Mouse (Mus musculus): Measurements from ENCODE around the gene Rbms3. TPM values are rescaled to one million over a fixed set of nuclear protein-coding genes. Genes with fewer than 3 reads are reported as not detected.
A peak's percentile ranks its signal among the peaks of the same experiment; 100 is the strongest.

Rbms3 gene
- total RNA-seq, 2 experiments from 2014 or later: 66.4 to 73.5 TPM

DNA sequence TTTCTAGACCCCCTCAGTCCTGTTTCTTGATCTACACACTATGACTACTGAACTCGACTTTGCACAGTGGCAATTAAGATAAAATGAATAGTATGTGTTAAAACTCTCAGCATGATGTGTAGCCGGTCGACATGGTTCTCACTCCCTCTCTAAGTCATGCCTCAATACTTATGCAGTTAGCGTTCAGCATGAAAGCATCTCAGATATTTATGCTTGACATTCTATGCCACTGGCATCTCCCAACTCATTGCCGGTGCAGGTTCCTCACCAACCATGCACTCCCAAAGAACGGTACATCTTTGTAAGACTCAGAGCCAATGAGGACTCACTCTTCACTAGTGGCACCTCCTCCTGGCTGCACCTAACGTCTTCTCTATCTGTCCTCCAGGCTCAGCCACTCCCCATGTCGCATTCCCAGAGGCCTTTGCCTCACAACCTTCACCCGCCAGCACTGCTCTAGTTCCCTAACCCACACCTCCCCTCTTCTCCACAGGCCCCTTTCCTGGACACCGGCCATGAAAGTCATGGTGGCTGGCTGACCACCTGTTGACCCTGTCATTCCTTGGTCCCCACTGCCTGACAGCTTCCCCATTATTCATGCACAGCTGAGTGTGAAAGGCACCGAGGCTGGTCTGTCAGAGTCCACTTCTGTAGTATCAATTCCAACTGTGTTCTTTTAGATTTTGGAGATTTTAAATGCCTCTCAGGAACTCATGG is 561.9 kb downstream of the Rbms3 start:
- DNase-seq (ENCODE audit: low spot score in 2 of 2): peak in 1 of 2 experiments; percentile 62

DNA sequence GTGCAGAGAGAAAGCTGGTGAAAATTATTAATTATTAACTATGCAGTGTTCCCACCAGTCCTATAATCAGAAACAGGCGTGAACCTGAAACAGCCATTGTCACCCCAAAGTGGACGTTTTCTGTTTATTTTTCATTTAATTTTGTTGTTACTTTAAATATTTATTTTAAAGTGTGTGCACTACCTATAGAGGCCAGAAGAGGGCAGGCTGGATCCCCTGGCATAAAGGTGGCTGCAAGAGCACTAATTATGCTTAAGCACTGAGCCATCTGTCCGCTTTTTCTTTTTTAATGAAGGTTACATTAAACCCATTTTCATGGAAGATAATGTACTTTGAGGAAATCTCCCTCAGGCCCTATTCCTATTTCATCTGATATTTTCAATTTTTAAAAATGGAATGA is 563.2 kb downstream of the Rbms3 start:
- no peak for DNase-seq (ENCODE audit: low spot score in 2 of 2)

DNA sequence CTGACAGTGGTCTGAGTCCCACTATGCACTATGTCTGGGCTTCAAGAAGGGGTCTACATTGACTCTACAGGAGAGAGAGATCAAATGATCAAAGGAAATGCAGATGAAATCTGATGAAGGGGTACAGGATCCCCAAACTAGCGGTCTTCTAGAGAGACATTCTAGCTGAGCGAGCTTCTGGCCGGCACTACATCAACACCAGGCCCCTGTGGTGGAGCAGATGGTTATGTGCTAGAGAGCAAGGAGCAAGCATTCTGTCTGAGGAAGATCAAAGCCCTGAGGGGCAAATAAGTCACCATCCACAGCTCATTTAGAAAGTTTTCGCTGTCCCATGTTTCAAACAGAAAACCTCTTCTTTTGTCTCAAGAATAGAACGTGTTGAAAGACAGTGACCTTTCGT is 564.1 kb downstream of the Rbms3 start:
- DNase-seq (ENCODE audit: low spot score in 2 of 2): no peak

DNA sequence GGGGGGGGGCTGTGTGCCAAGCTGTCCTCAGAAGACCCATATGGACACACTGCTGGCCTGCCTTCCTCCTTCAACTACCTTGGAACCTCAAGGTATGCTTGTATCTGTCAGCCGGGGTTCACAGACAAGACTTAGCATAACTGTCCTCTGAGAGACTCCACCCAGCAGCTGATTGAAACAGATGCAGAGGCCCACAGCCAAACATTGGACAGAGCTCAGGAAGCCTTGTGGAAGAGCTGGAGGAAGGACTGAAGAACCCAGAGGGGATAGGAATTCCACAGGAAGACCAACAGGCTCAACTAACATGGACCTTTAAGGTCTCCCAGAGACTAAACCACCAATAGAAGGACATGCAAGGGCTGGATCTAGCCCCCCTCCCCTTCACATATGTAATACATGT is 570.1 kb downstream of the Rbms3 start:
- peak in 1 of 2 experiments; percentile 50 for DNase-seq (ENCODE audit: low spot score in 2 of 2)

DNA sequence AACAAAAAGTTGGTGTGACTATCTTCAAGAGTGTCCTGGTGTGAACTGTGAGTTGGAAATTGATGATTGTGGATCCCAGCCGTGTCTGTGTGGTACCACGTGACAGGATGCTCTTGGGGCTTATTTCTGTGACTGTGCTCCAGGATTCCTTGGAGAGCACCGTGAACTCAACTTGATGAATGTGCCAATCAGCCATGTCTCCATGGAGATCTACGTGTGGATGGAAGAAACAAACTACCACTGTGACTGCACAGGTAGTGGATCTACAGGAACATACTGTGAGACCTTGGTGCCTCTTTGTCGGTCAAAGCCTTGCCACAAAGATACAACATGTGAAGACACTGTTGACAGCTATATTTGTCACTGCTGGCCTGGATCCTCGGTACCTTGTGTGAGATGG is 570.6 kb downstream of the Rbms3 start:
- DNase-seq (ENCODE audit: low spot score in 2 of 2): no peak

DNA sequence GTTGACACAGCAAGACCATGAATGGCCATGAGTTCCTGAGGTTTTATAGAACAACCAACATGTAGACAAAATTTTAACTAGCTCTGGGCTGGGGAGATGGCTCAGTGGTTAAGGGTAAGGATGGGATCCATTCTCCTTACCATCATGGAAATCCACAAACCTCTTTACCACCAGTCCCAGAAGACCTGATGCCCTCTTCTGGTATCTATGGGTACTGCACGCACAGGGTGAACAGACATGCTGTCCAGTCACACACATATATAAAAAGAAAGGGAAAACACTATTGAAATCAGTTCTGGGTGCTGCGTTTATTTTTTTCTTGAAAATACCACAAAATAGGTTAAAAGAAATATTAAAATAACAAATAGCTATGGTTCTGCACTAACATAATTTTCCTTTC is 577.8 kb downstream of the Rbms3 start:
- DNase-seq (ENCODE audit: low spot score in 2 of 2): no peak

DNA sequence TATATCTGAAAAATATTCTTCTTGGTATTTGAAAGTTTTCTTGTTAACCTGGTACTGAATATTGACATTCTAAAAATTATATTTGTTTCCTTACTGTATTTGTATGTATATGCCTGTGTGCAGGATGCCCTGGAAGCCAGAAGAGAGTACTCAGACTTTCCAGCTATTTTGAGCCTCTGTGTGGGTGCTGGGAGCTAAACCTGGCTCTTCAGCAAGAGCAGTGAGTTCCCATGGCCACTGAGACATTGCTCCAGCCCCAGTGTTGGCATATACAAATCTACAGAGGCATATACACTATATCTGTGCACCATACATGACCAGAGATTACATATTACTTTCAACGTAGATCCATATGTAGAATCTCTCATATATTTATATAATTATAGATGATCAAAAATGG is 581.1 kb downstream of the Rbms3 start:
- DNase-seq (ENCODE audit: low spot score in 2 of 2): no peak

DNA sequence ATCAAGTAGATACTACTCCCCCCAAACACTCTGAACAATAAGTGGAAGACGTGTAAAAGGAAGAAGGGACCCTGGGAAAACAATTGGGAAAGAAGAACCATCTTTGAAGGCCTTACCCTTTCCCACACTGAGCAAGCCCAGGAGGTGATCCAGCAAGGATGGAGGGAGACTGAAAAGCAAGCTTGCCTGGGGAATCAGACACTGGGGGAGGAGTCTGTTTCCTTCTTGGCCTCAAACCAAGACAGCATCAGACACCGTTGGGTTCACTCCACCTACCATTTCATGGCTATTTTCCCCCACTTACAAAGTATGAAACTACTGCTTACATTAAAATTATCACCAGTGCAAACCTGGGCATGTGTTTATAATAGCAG is 587.7 kb downstream of the Rbms3 start:
- no peak for DNase-seq (ENCODE audit: low spot score in 2 of 2)

DNA sequence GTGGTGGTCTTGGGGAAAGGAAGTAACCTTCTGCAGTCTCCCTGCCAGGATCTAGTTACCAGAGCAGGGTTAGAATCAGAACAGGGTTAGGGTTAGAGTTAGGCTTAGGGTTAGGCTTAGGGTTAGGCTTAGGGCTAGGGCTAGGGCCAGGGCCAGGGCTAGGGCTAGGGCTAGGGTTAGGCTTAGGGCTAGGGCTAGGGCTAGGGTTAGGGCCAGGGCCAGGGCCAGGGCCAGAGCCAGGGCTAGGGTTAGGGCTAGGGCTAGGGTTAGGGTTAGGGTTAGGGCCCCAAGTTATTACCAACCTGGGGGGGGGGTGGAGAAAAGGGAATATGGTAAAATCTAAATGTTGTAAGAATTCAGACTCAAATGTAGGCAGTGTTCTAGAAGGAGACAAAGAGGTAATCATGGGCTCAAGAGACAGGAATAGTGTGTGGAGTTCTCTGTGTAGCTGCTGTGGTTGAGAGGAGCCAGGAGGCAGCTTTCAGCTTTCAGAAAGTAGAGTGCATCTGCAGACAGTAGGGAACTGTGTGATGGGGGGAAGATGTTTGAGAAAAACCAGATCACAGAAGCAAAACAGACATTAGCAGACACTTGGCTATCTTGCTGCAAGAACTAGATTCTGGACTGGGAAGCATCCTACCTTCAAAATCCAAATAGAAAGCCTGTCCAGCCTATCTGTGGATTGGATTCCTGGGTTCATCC is 588.3 kb downstream of the Rbms3 start:
- no peak for DNase-seq (ENCODE audit: low spot score in 2 of 2)

DNA sequence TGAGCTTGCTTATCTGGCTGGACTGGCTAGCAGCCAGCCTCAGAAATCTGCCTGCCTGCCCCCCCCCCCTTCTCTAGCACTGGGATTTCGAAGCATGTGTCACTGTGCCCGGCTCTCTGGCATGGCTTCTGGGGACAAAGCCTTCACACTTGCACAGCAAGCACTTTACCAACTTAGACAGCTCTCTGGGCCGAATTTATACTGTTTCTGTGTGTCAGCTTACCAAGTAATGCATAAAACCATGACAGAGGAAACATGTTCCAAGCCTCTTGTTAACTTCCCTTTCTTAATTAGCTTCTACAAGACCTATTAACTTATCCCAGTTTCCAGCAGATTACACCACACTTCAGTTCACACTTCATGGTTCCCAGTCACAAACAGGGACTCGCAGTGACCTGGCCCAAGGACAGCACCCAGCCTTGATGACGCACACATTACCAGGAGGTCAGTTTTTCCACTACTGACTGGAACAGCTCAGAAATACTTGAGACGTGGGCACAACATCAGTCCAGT is 589.7 kb downstream of the Rbms3 start:
- DNase-seq (ENCODE audit: low spot score in 2 of 2): peak in 1 of 2 experiments; percentile 20

DNA sequence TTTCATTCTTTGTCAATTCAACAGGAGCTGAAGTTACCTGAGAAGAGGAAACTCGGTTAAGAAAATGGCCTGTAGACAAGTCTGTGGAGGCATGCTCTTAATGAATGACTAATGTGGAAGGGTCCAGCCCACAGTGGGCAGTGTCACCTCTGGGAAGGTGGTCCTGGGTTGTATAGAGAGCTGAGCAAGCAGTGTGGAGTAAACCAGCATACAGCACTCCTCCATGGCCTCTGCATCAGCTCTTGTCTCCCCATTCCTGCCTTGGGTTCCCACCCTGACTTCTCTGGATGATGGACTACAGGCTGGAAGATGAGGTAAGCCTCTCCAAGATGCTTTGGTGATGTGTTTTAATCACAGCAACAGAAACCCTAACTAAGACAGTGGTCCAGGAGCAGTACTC is 597.0 kb downstream of the Rbms3 start:
- no peak for DNase-seq (ENCODE audit: low spot score in 2 of 2)

DNA sequence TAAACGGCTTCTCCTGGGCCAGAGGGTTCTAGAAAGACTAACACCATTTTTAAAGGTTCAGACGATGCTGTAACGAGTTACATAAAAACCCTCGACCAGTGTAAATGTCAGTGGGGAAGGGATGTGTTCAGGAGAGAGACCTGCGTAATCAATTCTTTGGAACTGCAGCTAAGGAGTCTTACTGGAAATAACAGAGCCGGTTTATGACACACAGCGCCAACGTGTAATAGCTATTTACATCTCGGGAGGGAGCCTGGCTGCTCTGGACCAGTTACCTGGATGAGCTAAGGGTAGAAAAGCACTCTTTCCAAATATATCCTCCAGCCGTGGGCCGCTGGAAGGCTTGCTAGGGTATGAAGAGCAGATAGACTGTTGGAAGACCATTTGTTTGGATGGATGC is 598.5 kb downstream of the Rbms3 start:
- no peak for DNase-seq (ENCODE audit: low spot score in 2 of 2)

DNA sequence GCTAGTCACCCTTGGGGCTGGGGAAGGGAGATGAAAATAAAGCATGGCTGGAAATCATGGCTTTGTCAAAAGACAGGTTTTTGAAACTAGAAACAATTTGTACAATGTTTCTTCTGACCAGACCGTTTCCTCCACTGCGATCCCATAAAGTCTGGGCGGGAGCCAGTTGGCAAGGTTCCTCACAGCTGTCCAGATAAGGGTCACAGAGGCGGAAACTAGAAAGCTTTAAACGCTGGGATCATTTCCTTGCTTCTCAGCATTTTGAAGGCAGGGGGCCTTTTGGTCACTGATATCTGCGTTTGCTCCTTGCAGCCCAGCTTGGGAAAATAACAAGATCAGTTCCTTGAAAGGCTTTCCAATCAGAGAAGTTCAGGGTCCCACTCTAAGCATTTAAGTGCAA is 598.9 kb downstream of the Rbms3 start:
- peak; percentile 87 to 93 for DNase-seq (ENCODE audit: low spot score in 2 of 2)

DNA sequence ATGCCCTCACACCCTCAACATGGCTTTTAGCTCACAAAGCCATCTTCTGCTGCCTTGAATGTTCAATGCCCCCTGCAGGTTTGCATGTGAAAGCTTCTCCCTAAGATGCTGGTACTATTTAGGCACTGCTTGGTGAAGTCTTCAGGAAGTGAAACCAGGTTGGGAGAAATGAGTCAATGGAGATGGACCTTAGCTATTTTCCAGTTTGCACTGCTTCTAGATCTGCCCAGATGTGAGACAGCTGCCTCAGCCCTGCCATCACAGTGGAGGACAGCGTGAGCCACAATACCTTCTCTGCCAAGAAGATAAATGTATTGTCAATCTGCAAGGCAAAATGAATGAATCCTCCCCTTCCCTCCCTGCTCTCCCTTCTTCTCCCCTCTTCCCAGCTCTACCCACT is 599.8 kb downstream of the Rbms3 start:
- DNase-seq (ENCODE audit: low spot score in 2 of 2): no peak

DNA sequence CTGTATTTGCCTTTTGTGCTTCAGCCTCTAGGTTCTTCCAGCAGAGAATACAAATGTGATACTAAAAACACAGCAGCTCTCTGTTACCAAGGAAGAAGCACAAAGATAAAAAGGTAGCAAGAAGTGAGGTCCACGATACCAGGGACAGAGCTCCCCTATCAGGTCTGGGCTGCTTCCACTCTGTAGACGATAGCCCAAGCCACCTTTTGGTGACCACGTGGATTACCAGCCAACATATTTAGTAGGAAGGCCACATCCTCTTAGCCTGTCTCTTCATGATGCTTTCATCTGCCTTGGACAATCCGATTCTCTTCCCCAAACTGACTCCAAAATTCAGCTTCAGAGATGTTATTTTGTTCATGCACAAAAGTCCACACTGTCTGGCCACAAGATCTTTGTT is 601.1 kb downstream of the Rbms3 start:
- DNase-seq (ENCODE audit: low spot score in 2 of 2): no peak

DNA sequence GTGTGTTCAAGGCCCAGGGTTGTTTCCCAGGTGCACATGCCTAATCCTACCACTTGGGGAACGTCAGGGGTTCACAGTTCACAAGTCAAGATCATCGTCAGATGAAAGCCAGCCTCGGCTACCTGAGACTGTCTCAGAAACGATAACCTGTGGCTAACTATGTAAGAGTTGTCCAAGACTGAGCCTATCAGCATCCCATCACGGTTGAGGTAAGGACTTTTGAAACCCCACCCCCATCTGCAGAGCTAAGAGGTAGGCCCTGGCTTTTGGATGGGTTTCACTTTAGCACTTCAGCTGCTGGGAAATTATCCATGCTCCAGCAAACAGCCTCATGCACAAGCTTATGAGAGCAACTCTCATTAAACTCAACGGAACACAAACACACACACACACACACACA is 607.6 kb downstream of the Rbms3 start:
- no peak for DNase-seq (ENCODE audit: low spot score in 2 of 2)

DNA sequence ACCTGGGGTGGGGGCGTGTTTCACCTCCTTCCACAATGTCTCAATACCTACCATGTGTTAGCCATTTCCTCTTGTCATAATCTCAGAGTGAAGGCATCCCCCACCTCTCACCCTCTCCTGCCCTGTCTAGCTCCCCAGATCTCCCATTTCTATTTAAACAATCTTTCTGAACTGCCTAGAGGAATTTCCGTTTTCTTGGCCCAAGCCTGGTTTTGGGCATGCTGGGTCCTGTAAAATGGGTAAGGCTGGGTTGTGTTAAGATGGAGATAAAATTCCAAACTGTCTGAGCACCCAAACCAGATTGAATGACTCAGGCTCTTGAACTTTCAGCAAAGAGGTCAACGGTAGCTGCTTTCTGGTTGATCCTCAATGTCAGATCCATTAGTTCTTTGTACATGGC is 608.2 kb downstream of the Rbms3 start:
- DNase-seq (ENCODE audit: low spot score in 2 of 2): no peak

DNA sequence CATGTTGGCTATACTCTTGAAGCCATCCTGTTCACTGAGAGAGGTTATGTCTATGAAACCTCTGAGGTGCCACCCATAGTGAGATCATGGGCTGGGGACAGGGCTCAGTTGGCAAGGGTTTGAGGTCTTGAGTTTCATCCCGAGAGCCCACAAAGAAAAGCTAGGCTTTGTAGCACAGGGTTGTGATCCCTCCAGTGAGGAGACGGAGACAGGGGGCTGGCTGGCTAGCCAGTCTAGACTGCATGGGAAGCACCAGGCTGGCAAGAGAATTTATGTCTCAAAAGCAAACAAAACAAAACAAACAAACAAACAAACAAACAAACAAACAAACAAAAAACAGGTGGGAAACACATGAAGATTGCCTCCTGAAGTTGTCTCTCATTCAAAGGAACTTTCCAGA is 609.5 kb downstream of the Rbms3 start:
- DNase-seq (ENCODE audit: low spot score in 2 of 2): no peak

DNA sequence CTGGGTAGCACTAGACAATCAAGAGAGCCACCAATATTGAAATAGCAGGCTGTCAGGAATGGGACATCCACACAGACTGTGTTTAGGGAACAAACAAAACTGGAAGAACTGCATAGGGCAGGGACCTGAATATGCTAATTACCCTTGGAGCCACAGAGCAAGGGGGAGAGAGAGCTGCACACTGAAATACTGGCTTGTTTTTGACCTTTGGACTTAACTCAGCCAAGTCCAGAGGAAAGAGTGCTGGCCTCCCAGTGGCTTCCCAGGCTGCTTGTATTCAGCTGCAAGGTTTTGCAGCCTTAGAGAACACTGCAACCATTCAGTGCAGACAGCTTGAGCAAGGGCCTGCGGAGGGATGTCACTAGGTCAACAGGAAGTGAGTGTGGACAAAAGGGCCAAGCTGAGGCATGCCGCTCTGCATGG is 611.0 kb downstream of the Rbms3 start:
- DNase-seq (ENCODE audit: low spot score in 2 of 2): no peak

DNA sequence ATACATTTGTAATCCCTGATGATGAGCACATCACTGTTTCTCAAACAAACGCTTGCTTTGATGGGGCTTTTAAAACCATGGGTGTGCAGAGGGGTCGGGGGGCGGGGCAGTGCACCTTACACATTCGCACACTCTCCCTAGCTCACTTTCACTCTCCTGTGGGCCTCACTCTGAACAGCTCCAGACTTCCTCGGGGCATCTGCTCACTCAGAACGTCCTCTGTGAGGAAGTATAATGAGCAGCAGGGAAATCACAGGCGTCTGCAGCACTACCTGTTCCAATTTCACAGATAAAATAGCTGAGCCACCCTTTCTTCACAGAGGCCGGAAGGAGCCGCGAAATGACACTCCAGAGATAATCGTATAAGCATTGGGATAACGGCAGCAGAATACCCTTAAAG is 611.4 kb downstream of the Rbms3 start:
- DNase-seq (ENCODE audit: low spot score in 2 of 2): no peak

DNA sequence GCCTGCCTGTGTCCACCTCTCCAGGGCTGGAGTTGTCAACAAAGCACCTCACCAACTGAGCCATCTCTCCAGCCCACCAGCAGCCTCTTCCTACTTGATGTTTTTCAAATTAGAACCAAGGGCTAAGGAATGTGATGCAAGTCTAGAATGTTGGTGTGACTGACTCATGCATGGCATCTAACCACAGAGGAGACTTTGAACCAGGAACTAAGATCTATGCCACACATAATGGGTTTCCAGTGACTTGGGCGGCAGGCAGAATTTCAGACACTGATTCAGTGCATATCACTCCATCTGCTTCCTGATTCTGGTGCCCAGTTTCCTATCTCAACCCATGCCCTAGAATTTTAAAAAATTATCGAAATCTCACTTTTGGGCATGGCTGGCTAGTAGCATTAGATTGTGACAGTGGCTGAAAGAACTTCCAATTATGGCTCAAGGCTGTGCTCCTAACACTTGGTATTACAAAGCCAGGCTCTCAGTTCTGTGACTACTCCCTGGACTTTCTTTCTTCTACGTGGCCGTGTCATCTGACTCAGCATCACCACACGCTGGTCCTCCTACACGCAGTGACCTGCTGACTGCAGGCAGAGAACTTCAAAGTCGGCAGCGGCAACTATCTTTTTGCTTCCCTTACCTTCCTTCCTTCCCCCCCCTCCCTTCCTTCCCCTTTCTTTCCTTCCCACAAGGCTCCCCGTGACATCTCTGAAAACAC is 613.0 kb downstream of the Rbms3 start:
- no peak for DNase-seq (ENCODE audit: low spot score in 2 of 2)

DNA sequence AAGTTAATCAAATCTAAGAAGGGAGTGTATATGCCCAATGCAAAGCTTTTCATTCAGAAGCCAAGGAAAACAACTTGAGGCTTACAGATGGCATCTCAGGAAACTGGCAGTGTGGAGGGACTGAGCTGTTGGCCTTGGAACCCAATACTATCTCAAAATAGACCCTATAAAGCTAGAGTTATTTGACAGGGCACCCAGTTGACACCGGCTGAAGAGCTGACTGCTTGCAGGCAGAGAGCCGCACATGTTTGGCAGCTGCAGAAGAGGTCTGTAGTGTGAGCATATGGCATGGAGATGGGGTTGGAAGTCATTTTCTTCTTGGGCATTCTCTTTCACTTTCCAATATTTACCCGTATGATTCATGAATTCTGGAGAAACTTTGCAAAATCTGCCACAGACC is 616.3 kb downstream of the Rbms3 start:
- DNase-seq (ENCODE audit: low spot score in 2 of 2): no peak
